Mouse (Mus musculus): ENCODE measurements around the gene Tbc1d16. TPM values are rescaled to one million over a fixed set of nuclear protein-coding genes. Genes with fewer than 3 reads are reported as not detected.

Tbc1d16 gene
- polyA plus RNA-seq, 1 experiment from 2014 or later, result 41.1 TPM

DNA sequence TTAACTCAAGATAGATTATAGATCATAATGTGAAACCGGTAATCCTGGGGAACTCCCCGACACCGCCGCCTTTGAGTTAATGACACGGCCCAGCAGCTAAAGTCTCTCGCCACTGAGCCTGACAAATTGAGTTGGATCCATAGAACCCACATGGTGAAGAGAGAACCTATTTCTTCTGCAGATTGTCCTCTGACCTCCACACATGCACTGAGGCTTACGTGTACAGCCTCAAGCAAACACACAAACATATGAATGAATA is 64.6 kb downstream of the Tbc1d16 start:
- WGBS, result 90% methylated on average over 7 of the region's 7 CpGs
- no peak overlapping the region for H3K9ac ChIP-seq (replicated peaks; ENCODE audit: low read length)
- ATAC-seq (ENCODE audit: low FRiP score, low TSS enrichment) (no peak), DNase-seq (no peak)
- no peak overlapping the region for H3K27ac ChIP-seq (replicated peaks; ENCODE audit: low read depth, low read length)
- no peaks in the 10 kb centered on the region for H3K27me3 ChIP-seq (ENCODE audit: control insufficient read depth, insufficient read depth, low read length)
- H3K9me3 ChIP-seq (ENCODE audit: control insufficient read depth, low read length), result no peaks in the 10 kb centered on the region
- peaks cover 3% of the 10 kb centered on the region for H3K4me1 ChIP-seq (ENCODE audit: control insufficient read depth, insufficient read depth, low read length)
- no peaks in the 10 kb centered on the region for H3K36me3 ChIP-seq (ENCODE audit: control insufficient read depth, insufficient read depth, low read length)
- H3K4me2 ChIP-seq (ENCODE audit: low read length), result no peak overlapping the region
- H3K4me3 ChIP-seq (replicated peaks; ENCODE audit: low read depth, low read length), result no peak overlapping the region

DNA sequence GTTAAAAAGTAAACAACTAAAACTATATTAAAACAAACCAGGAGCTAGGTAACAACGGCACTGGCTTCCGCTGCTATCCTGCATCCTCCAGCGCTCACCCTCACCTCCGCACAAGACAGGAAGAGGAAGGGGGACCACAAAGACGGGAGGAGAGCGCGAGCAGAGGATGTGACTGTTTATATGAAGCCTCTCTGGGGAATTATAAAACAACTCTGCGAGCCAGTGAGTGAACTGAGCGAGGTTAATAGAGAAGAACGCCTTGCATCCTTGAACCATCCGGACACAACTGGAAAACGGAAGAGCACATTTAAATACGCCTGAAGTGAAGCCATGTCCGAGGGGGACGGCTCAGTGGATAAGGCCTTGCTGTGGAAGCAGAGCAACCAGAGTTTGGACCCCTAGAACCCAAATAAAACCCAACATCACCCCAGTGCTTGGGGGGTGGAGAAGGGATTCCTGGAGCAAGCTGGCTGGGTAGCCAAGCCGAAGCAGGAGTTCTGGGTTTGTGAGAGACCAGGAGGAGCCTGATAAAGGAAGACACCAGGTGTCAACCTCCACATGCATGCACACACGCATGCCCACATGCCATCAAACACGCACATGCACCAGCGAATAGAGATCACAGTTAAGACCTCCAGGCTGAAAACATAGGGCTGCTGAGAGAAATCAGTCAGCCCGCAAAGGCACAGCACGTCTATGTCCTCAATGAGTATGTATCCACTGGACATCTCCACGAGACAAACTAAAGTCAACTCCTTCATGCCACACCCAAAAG is 65.2 kb downstream of the Tbc1d16 start:
- H3K4me1 ChIP-seq (ENCODE audit: control insufficient read depth, insufficient read depth, low read length), result peaks cover 8% of the 10 kb centered on the region
- H3K27ac ChIP-seq (replicated peaks; ENCODE audit: low read depth, low read length), result no peak overlapping the region
- H3K36me3 ChIP-seq (ENCODE audit: control insufficient read depth, insufficient read depth, low read length), result no peaks in the 10 kb centered on the region
- no peak overlapping the region for H3K4me2 ChIP-seq (ENCODE audit: low read length)
- no peaks in the 10 kb centered on the region for H3K9me3 ChIP-seq (ENCODE audit: control insufficient read depth, low read length)
- no peak overlapping the region for H3K4me3 ChIP-seq (replicated peaks; ENCODE audit: low read depth, low read length)
- ATAC-seq (ENCODE audit: low FRiP score, low TSS enrichment) (no peak), DNase-seq (no peak)
- no peaks in the 10 kb centered on the region for H3K27me3 ChIP-seq (ENCODE audit: control insufficient read depth, insufficient read depth, low read length)
- 85% methylated on average over 22 of the region's 22 CpGs for WGBS
- H3K9ac ChIP-seq (replicated peaks; ENCODE audit: low read length), result no peak overlapping the region

DNA sequence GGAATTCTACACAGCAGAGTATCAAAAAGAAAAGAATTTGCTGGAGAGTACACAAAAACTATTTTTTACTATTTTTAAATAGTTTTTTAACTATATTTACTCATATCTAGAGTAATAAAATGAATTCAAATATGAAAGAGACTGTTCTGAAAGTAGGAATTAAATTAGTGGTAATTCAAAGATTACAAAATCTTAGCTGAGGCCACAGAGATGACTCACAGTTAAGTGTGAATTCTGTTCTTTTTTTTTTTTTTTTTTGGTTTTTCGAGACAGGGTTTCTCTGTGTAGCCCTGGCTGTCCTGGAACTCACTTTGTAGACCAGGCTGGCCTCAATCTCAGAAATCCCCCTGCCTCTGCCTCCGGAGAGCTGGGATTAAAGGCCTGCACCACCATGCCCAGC is 66.6 kb downstream of the Tbc1d16 start:
- H3K27ac ChIP-seq (replicated peaks; ENCODE audit: low read depth, low read length), result no peak overlapping the region
- no peak for ATAC-seq (ENCODE audit: low FRiP score, low TSS enrichment)
- WGBS, result 87% methylated on average over 2 of the region's 2 CpGs
- H3K4me2 ChIP-seq (ENCODE audit: low read length), result no peak overlapping the region
- H3K4me3 ChIP-seq (replicated peaks; ENCODE audit: low read depth, low read length), result no peak overlapping the region
- H3K9ac ChIP-seq (replicated peaks; ENCODE audit: low read length), result no peak overlapping the region
- peaks cover 22% of the 10 kb centered on the region for H3K4me1 ChIP-seq (ENCODE audit: control insufficient read depth, insufficient read depth, low read length)
- no peaks in the 10 kb centered on the region for H3K27me3 ChIP-seq (ENCODE audit: control insufficient read depth, insufficient read depth, low read length)
- DNase-seq, result no peak
- H3K36me3 ChIP-seq (ENCODE audit: control insufficient read depth, insufficient read depth, low read length), result no peaks in the 10 kb centered on the region
- no peaks in the 10 kb centered on the region for H3K9me3 ChIP-seq (ENCODE audit: control insufficient read depth, low read length)

DNA sequence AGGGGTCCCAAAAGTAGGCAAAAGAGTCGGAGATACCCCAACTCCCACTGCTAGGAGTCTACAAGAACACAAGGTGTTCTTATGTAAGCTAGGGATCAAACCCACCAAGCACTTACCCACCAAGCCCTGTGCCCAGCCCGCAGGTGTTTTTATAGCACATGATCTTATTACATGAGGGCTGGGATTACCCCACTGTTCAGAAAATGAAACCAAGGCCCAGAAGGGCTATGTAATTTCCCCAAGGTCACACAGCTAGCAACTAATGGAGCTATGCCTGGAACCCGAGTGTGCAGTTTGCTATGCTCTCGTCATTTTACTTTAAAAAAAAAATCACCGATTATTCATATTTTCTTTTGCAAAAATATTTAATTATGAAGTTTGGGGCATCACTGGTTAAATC is 68.2 kb downstream of the Tbc1d16 start:
- Histone ChIP-seq H3K9me3 (ENCODE audit: control insufficient read depth, low read length) (no peaks in the 10 kb centered on the region), H3K4me1 (ENCODE audit: control insufficient read depth, insufficient read depth, low read length) (peaks cover 28% of the 10 kb centered on the region), H3K27me3 (ENCODE audit: control insufficient read depth, insufficient read depth, low read length) (no peaks in the 10 kb centered on the region), H3K4me3 (replicated peaks; ENCODE audit: low read depth, low read length) (no peak overlapping the region), H3K36me3 (ENCODE audit: control insufficient read depth, insufficient read depth, low read length) (peaks cover 6% of the 10 kb centered on the region; the same call in 1 of the 2 replicates), H3K27ac (replicated peaks; ENCODE audit: low read depth, low read length) (no peak overlapping the region), H3K9ac (replicated peaks; ENCODE audit: low read length) (no peak overlapping the region), H3K4me2 (ENCODE audit: low read length) (no peak overlapping the region)
- no peak for ATAC-seq (ENCODE audit: low FRiP score, low TSS enrichment)
- 89% methylated on average over 5 of the region's 5 CpGs for WGBS
- no peak for DNase-seq

DNA sequence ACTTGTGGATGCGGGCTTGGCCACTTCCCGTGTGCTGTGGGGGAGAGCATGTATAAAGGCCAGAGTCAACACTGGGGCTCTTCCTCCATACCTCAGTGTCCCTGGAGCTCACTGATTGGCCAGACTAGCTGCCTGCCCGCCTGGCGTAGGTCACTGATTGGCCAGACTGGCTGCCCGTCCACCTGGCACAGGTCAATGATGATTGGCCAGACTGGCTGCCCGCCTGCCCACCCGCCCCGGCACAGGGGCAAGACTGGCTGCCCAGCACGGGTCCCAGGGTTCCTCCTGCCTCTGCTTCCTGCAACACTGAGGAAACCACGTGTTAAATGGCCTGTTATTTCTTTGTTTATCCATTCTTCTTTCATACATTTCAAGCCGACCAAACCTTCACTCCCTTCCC is 68.8 kb downstream of the Tbc1d16 start:
- Histone ChIP-seq H3K36me3 (ENCODE audit: control insufficient read depth, insufficient read depth, low read length) (peaks cover 11% of the 10 kb centered on the region; the same call in 1 of the 2 replicates), H3K4me3 (replicated peaks; ENCODE audit: low read depth, low read length) (no peak overlapping the region), H3K4me2 (ENCODE audit: low read length) (no peak overlapping the region), H3K9ac (replicated peaks; ENCODE audit: low read length) (no peak overlapping the region), H3K9me3 (ENCODE audit: control insufficient read depth, low read length) (no peaks in the 10 kb centered on the region), H3K27me3 (ENCODE audit: control insufficient read depth, insufficient read depth, low read length) (no peaks in the 10 kb centered on the region), H3K4me1 (ENCODE audit: control insufficient read depth, insufficient read depth, low read length) (peaks cover 28% of the 10 kb centered on the region), H3K27ac (replicated peaks; ENCODE audit: low read depth, low read length) (no peak overlapping the region)
- DNase-seq (peak; percentile 52), ATAC-seq (ENCODE audit: low FRiP score, low TSS enrichment) (peak; percentile 21; the same call in 1 of the 2 replicates)
- WGBS, result 45% methylated on average over 11 of the region's 11 CpGs

DNA sequence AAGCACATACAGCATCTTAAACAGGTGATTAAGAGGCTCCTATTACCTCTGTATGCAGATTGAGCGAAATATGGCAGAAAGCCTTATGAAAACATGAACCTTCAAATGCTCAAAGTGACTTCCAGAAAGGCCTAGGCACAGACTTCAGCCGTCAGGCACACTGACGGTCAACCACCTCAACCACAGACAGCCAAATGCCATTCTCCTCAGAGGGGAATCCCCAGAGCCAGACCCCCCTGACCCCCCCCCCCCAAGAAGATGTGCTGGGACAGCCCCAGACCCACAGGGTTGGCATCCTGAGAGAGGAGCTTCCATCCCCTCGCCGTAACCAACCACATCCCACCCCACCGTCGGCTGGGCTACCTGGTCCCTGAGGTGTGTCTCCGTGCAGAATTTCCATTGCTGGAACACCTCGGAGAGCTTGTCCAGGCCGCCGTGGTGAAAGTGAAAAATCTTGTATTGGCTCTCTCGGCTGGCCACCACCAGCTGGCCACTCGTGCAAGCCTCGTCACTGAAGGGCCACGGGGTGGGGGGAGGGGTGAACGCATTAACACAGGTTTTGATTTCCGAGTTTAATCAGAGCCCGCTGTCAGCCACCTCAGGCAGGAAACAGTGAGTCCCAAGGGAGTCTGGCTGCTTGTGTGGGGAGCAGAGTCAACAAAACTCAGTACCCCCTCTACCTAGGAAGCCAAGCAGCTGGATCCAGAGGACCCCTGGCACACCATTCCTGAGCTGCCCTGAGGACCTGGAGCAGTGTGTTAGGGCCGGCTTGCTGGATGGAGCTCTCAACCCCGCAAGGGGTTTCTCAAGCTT is 70.7 kb downstream of the Tbc1d16 start:
- H3K4me2 ChIP-seq (ENCODE audit: low read length), result peak overlapping the region; percentile 42
- DNase-seq (peak; percentile 59), ATAC-seq (ENCODE audit: low FRiP score, low TSS enrichment) (no peak)
- H3K27ac ChIP-seq (replicated peaks; ENCODE audit: low read depth, low read length), result peak overlapping the region; percentile 82
- peaks cover 29% of the 10 kb centered on the region for H3K36me3 ChIP-seq (ENCODE audit: control insufficient read depth, insufficient read depth, low read length)
- 8% methylated on average over 20 of the region's 20 CpGs for WGBS
- no peaks in the 10 kb centered on the region for H3K27me3 ChIP-seq (ENCODE audit: control insufficient read depth, insufficient read depth, low read length)
- peak overlapping the region; percentile 45; the same call in 1 of the 2 replicates for H3K9ac ChIP-seq (replicated peaks; ENCODE audit: low read length)
- no peak overlapping the region for H3K4me3 ChIP-seq (replicated peaks; ENCODE audit: low read depth, low read length)
- H3K9me3 ChIP-seq (ENCODE audit: control insufficient read depth, low read length), result no peaks in the 10 kb centered on the region
- H3K4me1 ChIP-seq (ENCODE audit: control insufficient read depth, insufficient read depth, low read length), result peaks cover 28% of the 10 kb centered on the region

DNA sequence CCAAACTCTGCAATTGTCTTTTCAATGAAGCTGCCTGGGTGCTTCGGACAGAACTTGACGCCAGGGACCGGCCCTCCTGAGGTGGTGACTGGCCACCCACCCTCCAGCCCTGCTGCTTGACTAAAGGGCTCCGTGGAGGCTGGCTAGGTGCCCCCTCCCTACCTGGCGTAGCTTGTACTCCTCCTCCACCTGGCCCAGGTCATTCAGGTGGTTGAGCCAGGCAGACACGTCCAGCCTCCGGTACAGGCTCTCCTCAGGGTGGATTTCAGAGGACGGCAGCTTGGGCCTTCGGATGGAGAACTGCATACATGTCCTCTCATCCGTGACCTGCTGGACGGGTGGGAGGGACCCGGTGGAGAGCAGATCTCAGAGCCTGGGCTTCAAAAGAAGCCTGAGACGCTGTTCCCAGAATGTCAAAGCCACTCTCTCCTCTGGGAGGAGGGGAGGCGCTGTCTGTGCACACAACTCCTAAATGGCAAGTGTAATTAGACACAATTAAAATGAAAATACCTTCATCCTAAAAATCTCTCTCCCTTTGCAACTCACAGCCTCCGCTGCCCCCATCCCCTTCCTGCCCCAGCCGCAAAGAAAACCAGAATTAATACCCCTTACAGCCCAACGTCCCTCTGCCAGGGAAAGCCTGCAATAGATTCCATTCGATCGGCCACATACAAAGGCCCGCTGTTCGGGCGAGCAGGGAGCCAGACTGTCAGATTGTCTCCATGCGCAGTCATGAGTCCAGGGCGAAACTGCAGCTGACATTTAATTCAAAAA is 71.6 kb downstream of the Tbc1d16 start:
- peak; percentile 42; the same call in 1 of the 2 replicates for ATAC-seq (ENCODE audit: low FRiP score, low TSS enrichment)
- 6% methylated on average over 24 of the region's 24 CpGs for WGBS
- H3K4me1 ChIP-seq (ENCODE audit: control insufficient read depth, insufficient read depth, low read length), result peaks cover 28% of the 10 kb centered on the region

DNA sequence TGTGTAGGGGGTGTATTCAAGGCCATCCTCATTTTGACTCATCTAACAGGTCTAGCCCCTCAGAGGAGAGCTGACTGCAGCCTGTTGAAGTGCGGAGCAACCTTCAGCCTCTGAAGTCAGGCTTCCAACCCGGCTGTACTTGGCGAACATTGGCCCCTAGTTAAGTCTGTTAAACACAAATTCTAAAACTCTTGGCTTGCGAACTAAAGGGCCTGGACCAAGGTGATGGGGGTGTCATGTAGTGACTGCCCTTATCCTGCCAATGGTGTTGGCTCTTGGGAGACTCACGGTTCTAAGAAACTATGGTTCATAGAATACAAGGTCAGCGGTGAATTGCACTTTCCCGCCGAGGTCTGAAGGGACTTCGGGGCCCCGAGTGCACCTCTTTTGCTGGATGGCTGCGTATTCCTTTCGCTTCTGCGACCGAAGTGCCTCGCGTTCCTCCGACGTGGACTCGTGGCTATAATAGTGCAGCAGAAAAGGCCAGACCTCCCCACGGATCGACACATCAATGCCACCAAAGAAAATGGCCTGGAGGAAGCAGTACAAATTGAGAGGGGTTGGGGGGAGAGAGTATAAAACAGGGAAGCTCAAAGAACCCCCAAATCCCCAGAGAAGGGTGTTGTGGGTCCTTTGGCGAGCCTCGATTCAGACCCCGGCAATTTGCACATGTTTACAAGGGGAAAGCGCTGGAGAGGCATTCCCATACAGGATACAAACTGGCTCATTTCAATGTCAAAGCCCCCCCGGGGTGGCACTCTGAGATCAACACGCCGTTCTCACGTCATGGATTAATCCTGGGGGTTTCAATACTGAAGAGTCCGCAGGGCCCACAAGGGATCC is 72.4 kb downstream of the Tbc1d16 start:
- no peaks in the 10 kb centered on the region for H3K27me3 ChIP-seq (ENCODE audit: control insufficient read depth, insufficient read depth, low read length)
- WGBS, result 18% methylated on average over 30 of the region's 30 CpGs
- H3K4me3 ChIP-seq (replicated peaks; ENCODE audit: low read depth, low read length), result no peak overlapping the region
- H3K9ac ChIP-seq (replicated peaks; ENCODE audit: low read length), result peak overlapping the region; percentile 45; the same call in 1 of the 2 replicates
- DNase-seq (peak; percentile 73), ATAC-seq (ENCODE audit: low FRiP score, low TSS enrichment) (0 out of 2 replicates have a peak, but pooled peaks have one; percentile 29)
- H3K4me2 ChIP-seq (ENCODE audit: low read length), result peak overlapping the region; percentile 42
- H3K9me3 ChIP-seq (ENCODE audit: control insufficient read depth, low read length), result no peaks in the 10 kb centered on the region
- H3K27ac ChIP-seq (replicated peaks; ENCODE audit: low read depth, low read length), result peak overlapping the region; percentile 82
- H3K36me3 ChIP-seq (ENCODE audit: control insufficient read depth, insufficient read depth, low read length), result peaks cover 36% of the 10 kb centered on the region
- peaks cover 30% of the 10 kb centered on the region for H3K4me1 ChIP-seq (ENCODE audit: control insufficient read depth, insufficient read depth, low read length)

More for the DNA sequence above, 71.6 kb downstream of the Tbc1d16 start:
- peak overlapping the region; percentile 45; the same call in 1 of the 2 replicates for H3K9ac ChIP-seq (replicated peaks; ENCODE audit: low read length)
- peak; percentile 82 for DNase-seq
- no peaks in the 10 kb centered on the region for H3K27me3 ChIP-seq (ENCODE audit: control insufficient read depth, insufficient read depth, low read length)
- H3K4me3 ChIP-seq (replicated peaks; ENCODE audit: low read depth, low read length), result no peak overlapping the region
- no peaks in the 10 kb centered on the region for H3K9me3 ChIP-seq (ENCODE audit: control insufficient read depth, low read length)
- H3K27ac ChIP-seq (replicated peaks; ENCODE audit: low read depth, low read length), result peak overlapping the region; percentile 82
- peak overlapping the region; percentile 42 for H3K4me2 ChIP-seq (ENCODE audit: low read length)
- H3K36me3 ChIP-seq (ENCODE audit: control insufficient read depth, insufficient read depth, low read length), result peaks cover 34% of the 10 kb centered on the region
